Mouse (Mus musculus) heart, postnatal 0 days (tissue): ENCODE data around the gene Krtcap3.
A peak's percentile ranks its signal among the peaks of the same experiment; 100 is the strongest.

Experiments used
- CTCF ChIP-seq: IDR thresholded peaks from 2 replicates; pipeline ENCODE4 v1.5.1; 2016; ENCODE audit warnings: antibody characterized with exemption, control low read depth, low read depth
- EP300 ChIP-seq: IDR thresholded peaks from 2 replicates; pipeline ENCODE4 v1.6.1; 2016; ENCODE audit warnings: antibody characterized with exemption, low read depth

- TF ChIP-seq EP300 (peak; percentile 85), CTCF (no peak)
Measured at GRCm38 (mm10) chr5:31201742-31202590, 49.5 kb upstream of the Krtcap3 start, which contains the start of gene Zfp513.
